Mouse (Mus musculus) ES-Bruce4 (cell line): ENCODE results near the gene Dph7.

ENCODE experiments used
- CTCF ChIP-seq: IDR thresholded peaks from one replicate; pipeline ENCODE4 v1.8.1; 2011; ENCODE audit warnings: low read depth, low read length
- POLR2A ChIP-seq: IDR thresholded peaks from one replicate; pipeline ENCODE4 v1.8.1; 2011; ENCODE audit warnings: low read length; ENCODE audit not compliant: insufficient read depth

- no peak for TF ChIP-seq CTCF
- TF ChIP-seq POLR2A = no peak
These were observed 49.6 kb upstream of the Dph7 start for GRCm38 (mm10) chr2:24912589-24912988.
